Mouse (Mus musculus): Measurements from ENCODE around the gene Man2a1. TPM values are rescaled to one million over a fixed set of nuclear protein-coding genes. Genes with fewer than 3 reads are reported as not detected.

The Man2a1 gene
- polyA plus RNA-seq, 1 experiment from 2014 or later: 6.8 TPM

GRCm38 (mm10) chr17:64604163-64604562 lies 3.6 kb downstream of the Man2a1 start:
- ATAC-seq (ENCODE audit: low FRiP score, low read depth): no peak
- H3K9ac ChIP-seq (replicated peaks): no peak overlapping the region
- H3K9me3 ChIP-seq: no peaks in the 10 kb centered on the region
- H3K27me3 ChIP-seq: peaks cover 9% of the 10 kb centered on the region; the same call in 1 of the 2 replicates
- 77% methylated on average over 5 of the region's 5 CpGs for WGBS
- H3K27ac ChIP-seq (replicated peaks): no peak overlapping the region
- peaks cover 22% of the 10 kb centered on the region for H3K4me1 ChIP-seq
- 0 out of 2 replicates have a peak overlapping the region, but pooled peaks have one; percentile 93 for H3K4me2 ChIP-seq (replicated peaks)
- no peak overlapping the region for H3K4me3 ChIP-seq
- no peaks in the 10 kb centered on the region for H3K36me3 ChIP-seq

GRCm38 (mm10) chr17:64608228-64608627 lies 7.7 kb downstream of the Man2a1 start:
- H3K36me3 ChIP-seq: no peaks in the 10 kb centered on the region
- WGBS: 90% methylated on average over 6 of the region's 6 CpGs
- peaks cover 7% of the 10 kb centered on the region for H3K4me1 ChIP-seq
- peaks cover 5% of the 10 kb centered on the region; the same call in 1 of the 2 replicates for H3K27me3 ChIP-seq
- H3K4me3 ChIP-seq: no peak overlapping the region
- ATAC-seq (ENCODE audit: low FRiP score, low read depth): no peak
- H3K9ac ChIP-seq (replicated peaks): no peak overlapping the region
- no peak overlapping the region for H3K27ac ChIP-seq (replicated peaks)
- no peaks in the 10 kb centered on the region for H3K9me3 ChIP-seq
- H3K4me2 ChIP-seq (replicated peaks): no peak overlapping the region

GRCm38 (mm10) chr17:64608923-64609598 lies 8.5 kb downstream of the Man2a1 start:
- no peak overlapping the region for H3K4me2 ChIP-seq (replicated peaks)
- WGBS: 90% methylated on average over 6 of the region's 6 CpGs
- H3K27me3 ChIP-seq: no peaks in the 10 kb centered on the region
- H3K4me1 ChIP-seq: 0 out of 2 replicates have a peak, but pooled peaks cover 2% of the 10 kb centered on the region
- no peaks in the 10 kb centered on the region for H3K9me3 ChIP-seq
- no peak for ATAC-seq (ENCODE audit: low FRiP score, low read depth)
- no peak overlapping the region for H3K9ac ChIP-seq (replicated peaks)
- no peak overlapping the region for H3K27ac ChIP-seq (replicated peaks)
- H3K4me3 ChIP-seq: no peak overlapping the region
- no peaks in the 10 kb centered on the region for H3K36me3 ChIP-seq

- no peak for ATAC-seq (ENCODE audit: low FRiP score, low read depth)
- WGBS: 32% methylated on average over 3 of the region's 3 CpGs
- Histone ChIP-seq H3K9me3 (no peaks in the 10 kb centered on the region), H3K4me1 (0 out of 2 replicates have a peak, but pooled peaks cover under 1% of the 10 kb centered on the region), H3K36me3 (no peaks in the 10 kb centered on the region), H3K27me3 (no peaks in the 10 kb centered on the region), H3K4me2 (replicated peaks) (no peak overlapping the region), H3K27ac (replicated peaks) (no peak overlapping the region), H3K4me3 (no peak overlapping the region), H3K9ac (replicated peaks) (no peak overlapping the region)
Measured at GRCm38 (mm10) chr17:64609741-64610140, 9.2 kb downstream of the Man2a1 start.

DNA sequence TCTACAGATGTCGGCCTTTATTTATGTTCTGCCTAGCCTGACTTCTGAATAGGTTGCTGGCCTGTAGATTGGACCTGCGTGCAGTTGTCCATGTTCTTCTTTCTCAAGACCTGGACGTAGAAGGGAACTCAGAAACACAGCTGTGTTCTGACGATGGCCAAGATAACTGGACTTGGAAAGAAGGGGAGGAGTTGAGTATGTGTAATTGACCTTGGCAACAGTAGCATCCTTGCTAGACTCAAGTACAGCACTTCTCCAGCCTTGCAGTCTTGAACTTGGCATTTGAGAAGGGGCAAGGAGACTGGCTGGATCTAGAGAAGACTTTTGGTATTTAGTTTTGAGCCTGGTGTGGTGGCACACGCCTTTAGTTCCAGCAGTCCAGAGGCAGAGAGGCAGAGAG lies 10.9 kb downstream of the Man2a1 start:
- Histone ChIP-seq H3K4me3 (no peak overlapping the region), H3K4me1 (no peaks in the 10 kb centered on the region), H3K9me3 (no peaks in the 10 kb centered on the region), H3K27me3 (no peaks in the 10 kb centered on the region), H3K27ac (replicated peaks) (no peak overlapping the region), H3K4me2 (replicated peaks) (no peak overlapping the region), H3K36me3 (no peaks in the 10 kb centered on the region), H3K9ac (replicated peaks) (no peak overlapping the region)
- 94% methylated on average over 5 of the region's 5 CpGs for WGBS
- ATAC-seq (ENCODE audit: low FRiP score, low read depth): no peak

GRCm38 (mm10) chr17:64612135-64612885 lies 11.8 kb downstream of the Man2a1 start:
- H3K4me2 ChIP-seq (replicated peaks): no peak overlapping the region
- H3K27me3 ChIP-seq: no peaks in the 10 kb centered on the region
- H3K27ac ChIP-seq (replicated peaks): no peak overlapping the region
- H3K9ac ChIP-seq (replicated peaks): no peak overlapping the region
- no peaks in the 10 kb centered on the region for H3K36me3 ChIP-seq
- no peak overlapping the region for H3K4me3 ChIP-seq
- no peak for ATAC-seq (ENCODE audit: low FRiP score, low read depth)
- no peaks in the 10 kb centered on the region for H3K4me1 ChIP-seq
- no peaks in the 10 kb centered on the region for H3K9me3 ChIP-seq
- WGBS: 95% methylated on average over 16 of the region's 16 CpGs

DNA sequence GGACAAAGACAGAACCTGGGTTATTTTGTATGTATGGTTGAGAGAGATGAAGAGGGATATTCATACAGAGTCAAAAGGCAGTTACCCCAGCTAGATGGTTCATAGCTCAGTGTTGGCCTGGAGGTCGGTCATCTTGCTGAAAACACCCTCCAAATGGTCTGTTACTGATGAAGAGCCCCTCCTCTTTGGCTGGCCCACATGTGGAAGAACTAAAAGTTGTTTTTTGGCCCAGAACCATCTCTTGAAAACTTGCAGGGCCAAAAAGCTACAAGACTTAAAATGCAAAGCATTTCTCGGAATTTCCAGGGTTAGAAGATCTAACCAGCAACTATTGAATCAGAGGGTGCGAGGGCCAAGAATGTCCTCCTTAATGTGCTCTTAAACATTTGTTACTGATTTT lies 12.4 kb downstream of the Man2a1 start:
- Histone ChIP-seq H3K36me3 (no peaks in the 10 kb centered on the region), H3K4me1 (no peaks in the 10 kb centered on the region), H3K27me3 (no peaks in the 10 kb centered on the region), H3K4me3 (no peak overlapping the region), H3K9ac (replicated peaks) (no peak overlapping the region), H3K27ac (replicated peaks) (no peak overlapping the region), H3K9me3 (no peaks in the 10 kb centered on the region), H3K4me2 (replicated peaks) (no peak overlapping the region)
- ATAC-seq (ENCODE audit: low FRiP score, low read depth): no peak
- WGBS: 91% methylated on average over 3 of the region's 3 CpGs

- Histone ChIP-seq H3K9me3 (no peaks in the 10 kb centered on the region), H3K36me3 (no peaks in the 10 kb centered on the region), H3K27ac (replicated peaks) (no peak overlapping the region), H3K27me3 (no peaks in the 10 kb centered on the region), H3K9ac (replicated peaks) (no peak overlapping the region), H3K4me3 (no peak overlapping the region), H3K4me1 (no peaks in the 10 kb centered on the region), H3K4me2 (replicated peaks) (no peak overlapping the region)
- 81% methylated on average over 3 of the region's 3 CpGs for WGBS
- ATAC-seq (ENCODE audit: low FRiP score, low read depth): no peak
Measured at GRCm38 (mm10) chr17:64613351-64613750, 12.8 kb downstream of the Man2a1 start.

DNA sequence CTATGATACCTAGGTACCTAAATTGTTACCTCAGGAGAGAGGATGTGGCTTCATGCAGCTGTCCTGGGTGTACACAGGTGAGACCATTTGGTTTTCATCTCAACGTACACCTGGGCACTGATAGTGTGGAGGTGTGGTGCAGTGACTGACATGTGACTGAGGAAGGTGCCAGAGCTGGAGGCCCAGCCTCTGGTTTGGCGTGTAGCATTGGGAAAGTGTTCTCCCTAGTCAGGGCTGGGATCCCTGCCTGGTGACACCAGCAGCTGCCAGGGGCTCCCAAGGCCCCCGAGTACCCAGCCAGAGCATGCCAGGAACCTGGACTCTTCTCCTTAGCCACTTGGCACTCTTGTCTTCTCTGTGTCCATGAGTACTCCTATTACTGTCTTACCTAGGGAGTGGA lies 14.3 kb downstream of the Man2a1 start:
- Histone ChIP-seq H3K27me3 (no peaks in the 10 kb centered on the region), H3K9me3 (no peaks in the 10 kb centered on the region), H3K4me1 (no peaks in the 10 kb centered on the region), H3K4me2 (replicated peaks) (no peak overlapping the region), H3K36me3 (no peaks in the 10 kb centered on the region), H3K4me3 (no peak overlapping the region), H3K27ac (replicated peaks) (no peak overlapping the region), H3K9ac (replicated peaks) (no peak overlapping the region)
- 91% methylated on average over 3 of the region's 3 CpGs for WGBS
- no peak for ATAC-seq (ENCODE audit: low FRiP score, low read depth)

DNA sequence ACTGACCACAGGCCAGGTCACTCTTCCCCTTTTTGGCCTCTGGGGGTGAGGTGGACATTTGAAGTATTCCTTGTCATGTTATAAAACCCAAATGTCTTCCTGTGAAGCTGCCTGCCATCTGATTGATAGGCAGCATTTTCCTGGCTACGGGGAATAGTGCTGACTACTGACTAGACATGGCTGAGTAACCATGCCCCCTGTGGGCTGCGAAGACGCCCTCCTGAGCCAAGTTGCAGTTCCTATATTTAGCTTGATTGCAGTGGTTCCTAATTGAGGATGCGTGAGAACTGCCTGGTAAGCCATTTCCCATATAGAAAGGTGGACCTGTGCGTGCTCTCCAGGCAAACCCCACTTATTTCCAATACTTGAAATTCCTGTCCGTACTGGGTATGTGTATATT lies 14.9 kb downstream of the Man2a1 start:
- no peak for ATAC-seq (ENCODE audit: low FRiP score, low read depth)
- Histone ChIP-seq H3K4me3 (no peak overlapping the region), H3K9ac (replicated peaks) (no peak overlapping the region), H3K36me3 (no peaks in the 10 kb centered on the region), H3K4me1 (no peaks in the 10 kb centered on the region), H3K27me3 (no peaks in the 10 kb centered on the region), H3K4me2 (replicated peaks) (no peak overlapping the region), H3K9me3 (no peaks in the 10 kb centered on the region), H3K27ac (replicated peaks) (no peak overlapping the region)
- WGBS: 78% methylated on average over 6 of the region's 6 CpGs

- Histone ChIP-seq H3K4me1 (0 out of 2 replicates have a peak, but pooled peaks cover 2% of the 10 kb centered on the region), H3K27ac (replicated peaks) (no peak overlapping the region), H3K4me3 (no peak overlapping the region), H3K27me3 (no peaks in the 10 kb centered on the region), H3K36me3 (no peaks in the 10 kb centered on the region), H3K9ac (replicated peaks) (no peak overlapping the region), H3K9me3 (no peaks in the 10 kb centered on the region), H3K4me2 (replicated peaks) (no peak overlapping the region)
- 92% methylated on average over 6 of the region's 6 CpGs for WGBS
- no peak for ATAC-seq (ENCODE audit: low FRiP score, low read depth)
Measured at GRCm38 (mm10) chr17:64616259-64616658, 15.7 kb downstream of the Man2a1 start.

DNA sequence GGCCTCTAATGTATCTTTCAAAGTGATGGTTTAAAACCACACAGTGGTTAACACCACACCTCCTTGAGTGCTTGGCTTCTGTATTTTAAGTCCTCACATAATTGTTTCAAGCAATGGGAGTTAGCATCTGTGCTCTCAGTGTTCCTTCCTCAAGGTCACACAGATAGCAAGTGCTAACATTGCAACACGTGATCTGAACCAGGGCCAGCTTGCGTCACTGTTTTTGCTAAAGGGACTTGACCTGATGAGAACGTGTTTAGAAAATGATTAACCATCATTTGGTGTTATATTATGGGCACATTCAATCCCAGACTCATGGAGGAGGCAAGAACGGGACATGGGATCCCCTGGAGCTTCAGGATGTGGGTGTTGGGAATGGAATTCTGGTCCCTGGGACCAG lies 17.3 kb downstream of the Man2a1 start:
- no peaks in the 10 kb centered on the region for H3K36me3 ChIP-seq
- ATAC-seq (ENCODE audit: low FRiP score, low read depth): no peak
- 87% methylated on average over 4 of the region's 4 CpGs for WGBS

More for the DNA sequence above, 17.3 kb downstream of the Man2a1 start:
- Histone ChIP-seq H3K4me2 (replicated peaks) (no peak overlapping the region), H3K9me3 (no peaks in the 10 kb centered on the region), H3K4me3 (no peak overlapping the region), H3K4me1 (0 out of 2 replicates have a peak, but pooled peaks cover 2% of the 10 kb centered on the region), H3K9ac (replicated peaks) (no peak overlapping the region), H3K27ac (replicated peaks) (no peak overlapping the region), H3K27me3 (no peaks in the 10 kb centered on the region)

All from midbrain, embryonic 12.5 days (tissue).